Mouse (Mus musculus) heart, embryonic 10.5 days (tissue): ENCODE data around the gene Olfml2b. TPM values are rescaled to one million over a fixed set of nuclear protein-coding genes. Genes with fewer than 3 reads are reported as not detected.

Experiments
- DNase-seq: peaks from one replicate; pipeline ENCODE4 v3.0.0-alpha.2; 2017; ENCODE audit warnings: low spot score
- H3K27ac ChIP-seq: fragments of 300-500 bp; sonication (generic); 2 replicates; pipeline ENCODE4 v1.5.1; 2016; ENCODE audit warnings: mild to moderate bottlenecking
- H3K27me3 ChIP-seq: fragments of 300-500 bp; sonication (generic); 2 replicates; pipeline ENCODE4 v1.6.1; 2016; ENCODE audit warnings: mild to moderate bottlenecking; ENCODE audit not compliant: poor library complexity, insufficient read depth, severe bottlenecking
- H3K36me3 ChIP-seq: fragments of 300-500 bp; sonication (generic); 2 replicates; pipeline ENCODE4 v1.6.1; 2016; ENCODE audit warnings: mild to moderate bottlenecking, moderate library complexity
- H3K4me1 ChIP-seq: fragments of 300-500 bp; sonication (generic); 2 replicates; pipeline ENCODE4 v1.6.1; 2016; ENCODE audit warnings: mild to moderate bottlenecking
- H3K4me3 ChIP-seq: fragments of 300-500 bp; sonication (generic); 2 replicates; pipeline ENCODE4 v1.5.1; 2016; ENCODE audit warnings: mild to moderate bottlenecking, moderate library complexity
- H3K9me3 ChIP-seq: fragments of 300-500 bp; sonication (generic); 2 replicates; pipeline ENCODE4 v1.6.1; 2016; ENCODE audit warnings: mild to moderate bottlenecking, moderate library complexity
- WGBS: fragments of 180-500 bp; shearing (Covaris S2); methylation state at CpG from one replicate; pipeline ENCODE4 v1.1.7; 2016; 5-methylcytosine and 5-hydroxymethylcytosine counted together
- polyA plus RNA-seq: library from polyadenylated mRNA; unstranded; fragments of >200 nt; fragmentation: Nextera tagmentation; extraction: Ambion mirVana; gene quantifications from 2 replicates; pipeline ENCODE4 v1.2.1, GENCODE M21; 2016

Olfml2b gene
- polyA plus RNA-seq, 1 experiment from 2014 or later = 31.4 TPM

DNA sequence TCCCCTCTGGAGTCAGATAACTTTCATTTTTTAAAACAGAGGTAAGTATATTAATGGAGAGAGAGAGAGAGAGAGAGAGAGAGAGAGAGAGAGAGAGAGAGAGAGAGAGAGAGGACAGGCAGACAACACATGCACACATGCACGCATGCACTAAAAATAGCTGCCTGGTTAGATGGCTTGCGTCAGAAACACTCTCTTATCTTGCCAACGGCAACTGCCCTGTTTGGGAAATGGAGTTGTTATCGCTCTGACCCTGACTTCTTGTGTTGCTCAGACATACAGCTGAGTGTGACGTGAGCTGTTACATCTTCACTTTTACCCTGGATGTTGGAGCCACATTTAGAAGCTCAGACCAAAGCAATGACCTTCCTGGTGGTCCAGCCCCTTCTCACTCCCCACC is 21.4 kb upstream of the Olfml2b start:
- WGBS = 17% methylated on average over 5 of the region's 5 CpGs
- Histone ChIP-seq H3K27me3 (no peaks in the 10 kb centered on the region), H3K4me3 (no peak overlapping the region), H3K27ac (peak overlapping the region; percentile 80), H3K36me3 (peaks cover 4% of the 10 kb centered on the region; the same call in 1 of the 2 replicates), H3K4me1 (peaks cover 7% of the 10 kb centered on the region; the same call in 1 of the 2 replicates), H3K9me3 (peaks cover 5% of the 10 kb centered on the region; the same call in 1 of the 2 replicates)
- DNase-seq = peak; percentile 97

DNA sequence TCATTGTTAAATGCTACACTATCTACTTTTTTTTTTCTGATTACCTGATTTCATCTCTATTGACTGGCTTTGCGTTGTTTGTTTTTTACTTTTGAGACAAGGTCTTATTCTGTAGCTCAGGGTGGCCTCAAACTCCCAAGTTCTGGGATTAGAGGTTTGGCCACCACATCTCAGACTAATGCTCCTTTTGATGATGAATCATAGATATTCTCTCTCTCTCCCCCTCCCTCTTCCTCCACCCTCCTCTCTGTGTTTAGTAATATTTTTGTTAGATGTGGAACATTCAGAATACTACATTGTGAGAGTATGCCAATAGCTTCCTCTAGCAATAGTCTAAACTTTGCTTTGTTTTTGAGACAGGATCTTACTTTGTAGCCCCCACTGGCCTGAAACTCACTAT is 20.9 kb upstream of the Olfml2b start:
- Histone ChIP-seq H3K9me3 (peaks cover 5% of the 10 kb centered on the region; the same call in 1 of the 2 replicates), H3K36me3 (peaks cover 4% of the 10 kb centered on the region; the same call in 1 of the 2 replicates), H3K4me1 (peaks cover 7% of the 10 kb centered on the region; the same call in 1 of the 2 replicates), H3K4me3 (no peak overlapping the region), H3K27ac (peak overlapping the region; percentile 80), H3K27me3 (no peaks in the 10 kb centered on the region)
- no peak for DNase-seq
- WGBS = 86% methylated on average over 1 of the region's 1 CpGs

DNA sequence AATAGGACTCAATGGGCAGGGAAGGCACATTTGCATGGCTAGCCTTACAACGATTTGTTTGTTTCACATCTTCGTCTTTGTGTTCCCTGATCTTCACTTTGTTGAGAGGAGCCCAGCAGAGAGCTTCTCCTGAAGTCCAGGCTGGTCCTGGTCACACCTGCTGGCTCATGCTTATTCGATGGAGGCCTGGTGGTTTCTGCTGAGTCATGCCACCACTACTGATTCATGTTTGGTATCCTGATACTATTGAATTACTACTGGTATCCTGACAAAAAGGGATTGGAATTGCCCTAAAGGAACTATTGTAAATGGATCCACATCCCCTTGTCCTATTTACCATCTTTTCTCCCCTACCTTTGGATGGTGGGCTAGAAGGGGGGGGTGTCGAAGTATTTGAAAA is 13.8 kb upstream of the Olfml2b start:
- no peaks in the 10 kb centered on the region for H3K9me3 ChIP-seq
- no peak overlapping the region for H3K4me3 ChIP-seq
- H3K36me3 ChIP-seq = no peaks in the 10 kb centered on the region
- H3K27ac ChIP-seq = no peak overlapping the region
- WGBS = 80% methylated on average over 4 of the region's 4 CpGs
- peak; percentile 45 for DNase-seq
- no peaks in the 10 kb centered on the region for H3K27me3 ChIP-seq
- H3K4me1 ChIP-seq = no peaks in the 10 kb centered on the region

DNA sequence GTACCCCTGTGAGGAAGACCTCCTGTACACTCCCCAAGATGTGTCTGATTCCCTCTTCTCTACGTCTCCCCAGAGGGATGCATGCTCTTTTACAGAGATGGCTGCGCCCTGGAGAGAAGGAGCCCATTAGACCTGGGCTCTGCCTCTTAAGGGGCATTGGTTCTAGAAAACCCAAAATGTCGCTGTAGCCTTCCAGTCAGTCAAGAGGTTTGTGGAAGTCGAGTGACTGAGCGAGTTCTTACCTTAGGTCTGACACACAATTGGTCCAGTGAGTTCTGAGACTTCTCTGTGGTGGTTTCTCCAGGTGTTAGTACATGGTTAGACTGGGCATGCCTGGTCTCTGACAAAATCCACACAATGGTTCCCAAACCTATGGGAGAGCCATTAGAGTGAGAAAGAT is 12.8 kb upstream of the Olfml2b start:
- no peaks in the 10 kb centered on the region for H3K4me1 ChIP-seq
- no peaks in the 10 kb centered on the region for H3K27me3 ChIP-seq
- H3K27ac ChIP-seq = no peak overlapping the region
- WGBS = 90% methylated on average over 5 of the region's 5 CpGs
- no peak overlapping the region for H3K4me3 ChIP-seq
- H3K9me3 ChIP-seq = no peaks in the 10 kb centered on the region
- no peaks in the 10 kb centered on the region for H3K36me3 ChIP-seq
- DNase-seq = peak; percentile 53

DNA sequence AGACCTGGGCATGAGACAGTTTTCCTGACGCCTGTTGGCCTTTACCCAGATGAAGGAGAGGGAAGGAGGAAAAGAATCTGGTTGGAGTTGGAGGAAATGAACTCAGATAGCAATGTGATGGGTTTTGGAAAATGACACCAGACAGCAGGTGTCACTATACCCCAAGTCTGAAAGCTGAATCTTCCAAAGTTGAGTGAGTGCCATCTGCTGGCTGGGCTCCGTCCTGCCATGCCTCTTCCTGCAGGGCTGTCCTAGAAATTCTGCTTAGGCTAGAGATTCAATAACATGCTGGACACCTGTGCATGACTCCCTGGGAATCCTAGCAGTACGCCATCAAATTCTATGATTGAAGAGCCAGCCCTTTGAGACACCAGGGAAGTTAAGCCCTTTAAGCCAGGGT is 11.9 kb upstream of the Olfml2b start:
- Histone ChIP-seq H3K4me3 (no peak overlapping the region), H3K4me1 (no peaks in the 10 kb centered on the region), H3K27me3 (no peaks in the 10 kb centered on the region), H3K36me3 (no peaks in the 10 kb centered on the region), H3K9me3 (no peaks in the 10 kb centered on the region), H3K27ac (no peak overlapping the region)
- peak; percentile 90 for DNase-seq
- WGBS = 17% methylated on average over 3 of the region's 3 CpGs

DNA sequence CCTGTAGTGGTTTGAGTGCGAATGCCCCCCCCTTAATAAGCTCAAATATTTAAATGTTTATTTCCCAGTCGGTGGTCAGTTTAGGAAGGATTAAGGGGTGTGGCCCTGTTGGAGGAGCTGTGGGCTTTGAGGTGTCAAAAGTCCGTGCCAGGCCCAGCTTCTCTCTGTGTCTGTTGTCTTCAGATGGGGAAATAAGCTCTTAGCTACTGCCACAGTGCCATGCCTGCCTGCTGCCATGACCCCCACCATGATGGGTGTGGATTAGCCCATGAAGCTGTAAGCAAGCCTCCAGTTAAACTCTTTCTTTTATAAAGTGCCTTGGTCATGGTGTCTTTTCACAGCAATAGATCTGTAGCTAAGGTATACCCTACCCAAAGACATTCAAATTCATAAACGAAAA is 11.5 kb upstream of the Olfml2b start:
- 57% methylated on average over 4 of the region's 4 CpGs for WGBS
- Histone ChIP-seq H3K36me3 (no peaks in the 10 kb centered on the region), H3K4me3 (no peak overlapping the region), H3K27ac (no peak overlapping the region), H3K9me3 (no peaks in the 10 kb centered on the region), H3K4me1 (no peaks in the 10 kb centered on the region), H3K27me3 (no peaks in the 10 kb centered on the region)
- peak; percentile 66 for DNase-seq

DNA sequence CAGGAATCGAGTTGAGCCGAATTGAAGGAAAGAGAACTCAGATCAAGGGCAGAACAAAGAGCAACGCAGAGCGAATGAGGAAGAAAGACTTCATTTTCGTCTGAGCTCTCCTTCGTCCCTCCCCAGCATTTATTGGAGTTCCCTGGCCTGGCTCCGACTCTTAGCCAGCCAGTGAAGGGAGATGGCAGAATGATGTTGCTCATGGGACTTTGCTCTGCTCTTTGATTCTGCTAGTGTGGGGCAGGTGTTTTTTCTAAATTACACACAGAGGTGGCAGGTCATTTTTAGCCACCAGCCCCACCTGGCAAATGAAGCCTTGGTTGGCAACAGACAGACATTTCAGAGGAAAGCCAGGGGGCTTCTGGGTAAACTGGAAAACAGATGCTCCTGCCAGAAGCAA is 5.4 kb upstream of the Olfml2b start:
- Histone ChIP-seq H3K27me3 (no peaks in the 10 kb centered on the region), H3K4me3 (no peak overlapping the region), H3K27ac (no peak overlapping the region), H3K36me3 (no peaks in the 10 kb centered on the region), H3K9me3 (no peaks in the 10 kb centered on the region), H3K4me1 (peaks cover 5% of the 10 kb centered on the region)
- DNase-seq = no peak
- WGBS = 81% methylated on average over 7 of the region's 7 CpGs

DNA sequence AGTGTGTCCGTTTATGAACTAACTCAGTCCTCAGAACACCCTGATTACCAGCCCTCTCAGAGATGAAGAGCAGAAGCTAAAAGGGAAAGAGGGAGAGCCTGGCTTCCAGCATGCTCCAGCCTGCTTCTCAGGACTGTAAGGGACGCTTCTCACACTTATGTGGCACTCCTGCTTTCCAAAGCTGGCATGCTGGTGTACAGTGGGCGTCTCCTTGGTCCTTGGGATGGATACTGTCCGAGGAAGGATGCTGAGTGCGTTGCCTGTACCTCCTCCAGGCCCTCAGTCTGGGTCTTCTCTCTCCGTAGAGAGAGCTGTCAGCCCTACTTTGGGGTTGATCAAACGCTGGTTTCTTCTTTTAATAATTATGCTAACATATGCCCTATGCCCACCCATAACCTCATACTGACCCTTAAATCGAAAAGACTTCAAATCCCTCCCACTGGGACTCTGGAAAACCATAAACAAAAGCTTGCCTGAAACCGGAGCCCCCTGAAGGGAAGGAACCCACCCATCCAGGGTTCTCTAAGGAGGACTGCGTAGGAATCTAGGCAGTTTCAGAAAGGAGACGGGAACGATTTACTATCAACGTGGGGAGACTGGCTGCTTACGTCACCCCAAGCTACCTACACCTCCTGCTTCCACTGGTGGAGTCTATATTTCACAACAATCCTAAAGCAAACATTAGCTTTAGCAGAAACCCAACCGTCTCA is 1.7 kb downstream of the Olfml2b start:
- peak overlapping the region; percentile 69 for H3K4me3 ChIP-seq

DNA sequence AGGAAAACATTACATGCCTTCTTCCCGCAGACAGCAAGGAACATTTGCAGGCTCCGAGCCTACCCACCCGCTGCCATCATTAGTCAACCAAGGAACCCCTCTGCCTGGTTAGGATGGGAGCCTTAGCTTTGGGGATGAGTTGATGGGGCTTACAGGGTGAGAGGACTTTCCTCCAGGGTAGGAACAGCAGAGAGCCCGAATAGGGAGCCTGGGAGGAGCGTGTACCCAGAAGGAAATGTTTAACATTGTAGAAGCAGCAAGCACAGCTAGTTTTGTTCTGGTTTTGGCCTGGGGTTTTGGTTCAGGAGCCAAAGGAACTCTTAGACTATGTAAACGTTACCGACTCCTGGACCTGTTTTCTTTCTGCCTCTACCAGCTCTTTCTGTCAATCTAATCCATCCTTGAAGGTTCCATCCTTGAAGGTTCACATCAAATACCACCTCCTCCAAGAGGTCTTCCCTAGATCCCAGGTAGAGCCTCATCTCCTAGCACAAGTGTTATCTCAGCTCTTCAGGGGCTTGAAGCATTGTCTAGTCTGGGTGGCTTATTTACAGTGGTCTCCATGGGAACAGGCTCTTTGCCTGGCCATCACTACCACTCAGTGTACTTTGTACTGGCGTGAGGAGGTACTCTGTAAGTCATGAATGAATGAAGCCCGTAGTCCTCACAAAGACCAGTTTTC is 2.4 kb downstream of the Olfml2b start:
- Histone ChIP-seq H3K27me3 (0 out of 2 replicates have a peak, but pooled peaks cover 4% of the 10 kb centered on the region), H3K9me3 (no peaks in the 10 kb centered on the region), H3K4me3 (peak overlapping the region; percentile 69), H3K4me1 (peaks cover 68% of the 10 kb centered on the region), H3K36me3 (peaks cover 25% of the 10 kb centered on the region), H3K27ac (peak overlapping the region; percentile 87)
- WGBS = 73% methylated on average over 9 of the region's 9 CpGs
- peak; percentile 71 for DNase-seq

More for the DNA sequence above, 1.7 kb downstream of the Olfml2b start:
- DNase-seq = peak; percentile 72
- Histone ChIP-seq H3K27ac (peak overlapping the region; percentile 87), H3K4me1 (peaks cover 61% of the 10 kb centered on the region), H3K27me3 (0 out of 2 replicates have a peak, but pooled peaks cover 4% of the 10 kb centered on the region), H3K9me3 (no peaks in the 10 kb centered on the region), H3K36me3 (peaks cover 25% of the 10 kb centered on the region)
- 64% methylated on average over 15 of the region's 15 CpGs for WGBS

DNA sequence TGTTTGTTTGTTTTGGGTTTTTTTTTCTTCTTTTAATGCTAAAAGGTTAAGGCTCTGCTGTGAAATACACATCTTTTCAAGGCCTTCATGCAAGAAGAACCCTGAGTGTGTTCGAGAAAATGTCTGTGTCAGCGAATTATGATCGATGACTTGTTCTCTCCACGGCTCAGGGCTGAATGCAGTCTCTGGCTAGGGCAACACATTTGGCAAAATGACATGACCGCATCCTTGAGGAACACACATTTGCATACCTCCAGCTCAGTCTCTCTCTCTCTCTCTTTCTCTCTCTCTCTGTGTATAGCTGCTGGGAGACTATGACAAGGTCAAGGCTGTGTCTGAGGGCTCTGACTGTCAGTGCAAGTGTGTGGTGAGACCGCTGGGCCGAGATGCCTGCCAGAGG is 3.0 kb downstream of the Olfml2b start:
- no peaks in the 10 kb centered on the region for H3K9me3 ChIP-seq
- H3K4me3 ChIP-seq = peak overlapping the region; percentile 69; the same call in 1 of the 2 replicates
- 0 out of 2 replicates have a peak, but pooled peaks cover 4% of the 10 kb centered on the region for H3K27me3 ChIP-seq
- H3K27ac ChIP-seq = peak overlapping the region; percentile 78
- peak; percentile 67 for DNase-seq
- WGBS = 74% methylated on average over 7 of the region's 7 CpGs
- H3K4me1 ChIP-seq = peaks cover 74% of the 10 kb centered on the region
- peaks cover 25% of the 10 kb centered on the region for H3K36me3 ChIP-seq

DNA sequence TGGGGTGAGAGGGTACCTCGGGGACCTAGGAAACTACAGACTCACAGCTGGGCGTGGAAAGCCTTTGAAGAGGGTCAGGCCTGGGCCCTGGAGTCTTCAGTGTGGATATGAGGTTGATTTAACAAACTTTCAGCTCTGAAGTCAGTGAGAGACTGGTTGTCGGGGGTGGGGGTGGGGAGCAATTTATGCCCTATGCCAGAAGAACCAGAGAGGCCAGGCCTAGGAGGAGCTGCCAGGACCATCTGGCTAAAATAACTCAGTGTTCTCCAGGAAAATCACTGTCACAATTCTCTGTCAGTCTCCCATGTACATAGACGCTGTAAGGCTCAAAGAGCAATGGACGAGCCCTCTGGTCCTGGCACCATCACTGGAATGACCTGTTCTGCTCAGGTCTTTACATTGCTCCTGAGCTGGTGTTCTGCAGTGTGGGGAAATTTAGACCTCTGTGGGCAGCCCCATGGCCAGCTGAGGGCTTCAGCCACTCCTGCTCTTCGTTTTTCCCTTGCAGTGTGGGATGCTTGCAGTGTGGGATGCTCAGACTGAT is 3.7 kb downstream of the Olfml2b start:
- Histone ChIP-seq H3K9me3 (no peaks in the 10 kb centered on the region), H3K4me3 (peak overlapping the region; percentile 16; the same call in 1 of the 2 replicates), H3K27ac (peak overlapping the region; percentile 78), H3K4me1 (peaks cover 76% of the 10 kb centered on the region), H3K27me3 (0 out of 2 replicates have a peak, but pooled peaks cover 4% of the 10 kb centered on the region), H3K36me3 (peaks cover 28% of the 10 kb centered on the region)
- WGBS = 70% methylated on average over 6 of the region's 6 CpGs
- peak; percentile 57 for DNase-seq

DNA sequence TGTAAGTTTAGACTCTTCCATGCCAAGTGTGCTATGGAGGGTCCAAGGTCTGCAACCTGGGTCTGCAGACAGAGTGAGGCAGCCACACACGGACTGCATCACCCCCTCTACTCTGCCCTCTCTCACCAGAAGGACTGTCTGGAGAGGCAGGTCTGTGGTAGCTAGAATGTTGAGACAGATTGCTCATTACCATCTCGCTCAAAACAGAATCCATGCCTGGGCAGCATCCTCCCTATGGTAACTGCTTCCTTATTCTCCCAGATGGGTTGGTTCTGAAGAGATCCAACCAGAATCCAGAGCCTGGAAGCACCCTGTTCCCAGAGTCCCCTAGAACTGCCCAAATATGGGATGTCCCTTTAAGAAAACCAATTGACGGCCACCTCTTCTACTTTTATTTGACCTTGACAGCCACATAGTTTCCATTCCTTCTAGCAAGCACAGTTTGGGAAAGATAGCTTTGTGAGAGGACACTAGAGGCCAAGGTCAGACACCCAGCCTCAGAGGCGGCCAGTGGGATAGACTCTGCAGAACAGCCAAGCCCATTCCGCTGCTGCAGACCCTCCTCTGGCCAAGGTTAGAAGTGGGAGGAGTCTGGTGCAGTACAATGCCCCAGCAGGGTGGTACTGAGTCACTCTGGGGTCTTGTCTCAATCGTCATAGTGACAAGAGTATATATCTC is 6.9 kb downstream of the Olfml2b start:
- no peaks in the 10 kb centered on the region for H3K27me3 ChIP-seq
- peaks cover 43% of the 10 kb centered on the region for H3K36me3 ChIP-seq
- no peaks in the 10 kb centered on the region for H3K9me3 ChIP-seq
- H3K4me3 ChIP-seq = no peak overlapping the region; the same call in 1 of the 2 replicates
- WGBS = 31% methylated on average over 6 of the region's 6 CpGs
- peak overlapping the region; percentile 91 for H3K27ac ChIP-seq
- peaks cover 55% of the 10 kb centered on the region for H3K4me1 ChIP-seq
- DNase-seq = peak; percentile 91
